Mouse (Mus musculus): ENCODE results near the gene Cd68. TPM values are rescaled to one million over a fixed set of nuclear protein-coding genes. Genes with fewer than 3 reads are reported as not detected.
A peak's percentile ranks its signal among the peaks of the same experiment; 100 is the strongest.
"Not testable (repeated sequence)": the region's sequence is repeated elsewhere in the genome, so short reads cannot be mapped to it uniquely, and the experiment has no call there.

The Cd68 gene
- total RNA-seq (2021): 10 to 100 TPM; 13.5 to 13.8 TPM
- long read RNA-seq, experiment 1, transcript Cd68-201 (6 exons, 1,230 nt): major isoform, 12 of 15 reads
- long read RNA-seq, experiment 1, partial matches to known transcripts: 0 of 15 reads
- long read RNA-seq, experiment 1, other reads (novel, unspliced or antisense): 0 of 15 reads
- long read RNA-seq, experiment 2, partial matches to known transcripts: 1 of 9 reads
- long read RNA-seq, experiment 2, other reads (novel, unspliced or antisense): 0 of 9 reads

DNA sequence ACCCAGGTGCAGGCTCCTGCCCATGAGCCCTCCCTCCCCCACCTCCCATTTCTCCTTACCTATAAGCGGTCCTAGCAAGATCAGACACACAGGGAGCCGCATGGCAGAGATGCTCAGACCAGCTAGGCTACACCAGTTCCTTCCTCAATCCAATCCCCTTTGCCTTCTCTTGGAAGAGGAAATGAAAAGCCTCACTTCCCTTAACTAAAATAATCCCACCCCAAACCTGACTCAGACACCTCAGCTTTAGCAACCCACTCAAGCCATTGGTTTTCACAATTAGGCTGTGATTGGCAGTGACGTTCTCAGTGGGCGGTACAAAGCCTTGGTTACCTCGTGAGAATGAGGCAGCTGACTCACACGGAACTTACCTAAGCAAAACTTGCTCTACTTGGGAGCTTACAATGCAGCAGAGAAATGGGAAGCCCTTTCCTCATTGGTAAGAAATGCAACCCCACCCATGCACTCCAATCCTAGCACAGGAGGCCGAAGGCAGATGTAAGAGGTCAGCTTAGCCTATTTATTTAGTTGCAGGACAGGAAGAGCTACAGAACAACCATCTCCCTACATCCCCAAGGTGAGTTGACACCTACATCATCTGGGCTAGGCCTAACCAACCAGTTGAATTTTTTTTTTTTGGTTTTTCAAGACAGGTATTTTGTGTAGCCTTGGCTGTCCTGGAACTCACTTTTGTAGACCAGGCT lies at the start of gene Cd68:
Gene Cd68, minus strand, starts transcription at position 193 of the 704 bp plus-strand sequence.
- intact Hi-C loops (cut with DNase I): no loop called here
- peak; percentile 78 to 94 for DNase-seq (ENCODE audit: low spot score in 2 of 2)

DNA sequence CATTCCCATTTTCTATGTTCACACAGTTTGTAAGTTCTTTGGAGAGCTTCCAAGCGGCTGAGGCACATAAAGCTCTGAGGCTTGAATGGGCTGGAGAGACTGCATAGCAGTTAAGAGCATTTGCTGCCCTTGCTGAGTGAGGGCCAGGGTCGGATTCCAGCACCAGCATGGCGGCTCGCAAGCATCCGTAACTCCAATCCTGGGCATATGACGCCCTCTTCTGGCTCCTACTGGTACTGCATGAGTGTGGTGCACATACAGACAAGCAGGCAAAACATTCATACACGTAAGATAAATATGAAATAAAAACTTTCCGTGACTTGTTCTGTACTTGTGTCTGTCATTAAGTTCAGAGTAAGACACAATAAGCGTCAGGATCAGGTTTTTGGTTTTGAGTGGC lies 49.5 kb upstream of the Cd68 start:
- intact Hi-C loops (cut with DNase I): no loop called here
- DNase-seq (ENCODE audit: low spot score in 2 of 2): peak; percentile 15 to 20

DNA sequence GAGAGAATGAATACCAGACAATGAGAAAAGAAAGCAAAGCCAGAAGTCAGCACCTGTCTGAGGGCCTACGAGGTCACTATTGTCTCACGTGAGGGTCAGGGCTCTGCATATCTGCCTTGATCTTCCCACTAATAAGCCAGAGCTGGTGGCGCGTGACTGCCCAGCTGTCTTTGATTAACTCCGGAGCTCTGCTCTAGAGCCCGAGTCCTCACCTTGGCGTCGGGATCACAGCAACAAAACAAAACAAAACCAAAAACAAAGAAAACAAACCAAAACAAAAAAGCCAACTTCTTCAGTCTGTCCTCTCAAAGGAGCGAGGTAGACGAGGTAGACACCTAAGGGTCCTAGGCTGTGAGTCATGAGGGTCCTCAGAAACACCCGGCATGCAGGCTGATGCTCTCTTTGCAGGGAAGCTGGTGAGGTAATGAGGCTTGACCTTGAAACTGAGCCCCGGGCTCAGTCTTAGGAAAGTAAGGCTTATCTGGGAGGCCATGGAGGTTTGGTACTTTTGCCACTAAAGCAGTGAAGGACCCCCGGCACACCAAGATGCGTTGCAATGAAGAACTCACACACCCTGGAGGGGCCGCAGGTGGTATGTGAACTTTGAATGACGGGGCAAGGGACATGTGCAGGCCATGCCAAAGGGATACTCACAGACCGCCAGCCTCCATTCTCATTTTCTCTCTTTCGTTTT lies 48.8 kb upstream of the Cd68 start:
- DNase-seq (ENCODE audit: low spot score in 2 of 2): no peak
- intact Hi-C loops (cut with DNase I): no loop called here

DNA sequence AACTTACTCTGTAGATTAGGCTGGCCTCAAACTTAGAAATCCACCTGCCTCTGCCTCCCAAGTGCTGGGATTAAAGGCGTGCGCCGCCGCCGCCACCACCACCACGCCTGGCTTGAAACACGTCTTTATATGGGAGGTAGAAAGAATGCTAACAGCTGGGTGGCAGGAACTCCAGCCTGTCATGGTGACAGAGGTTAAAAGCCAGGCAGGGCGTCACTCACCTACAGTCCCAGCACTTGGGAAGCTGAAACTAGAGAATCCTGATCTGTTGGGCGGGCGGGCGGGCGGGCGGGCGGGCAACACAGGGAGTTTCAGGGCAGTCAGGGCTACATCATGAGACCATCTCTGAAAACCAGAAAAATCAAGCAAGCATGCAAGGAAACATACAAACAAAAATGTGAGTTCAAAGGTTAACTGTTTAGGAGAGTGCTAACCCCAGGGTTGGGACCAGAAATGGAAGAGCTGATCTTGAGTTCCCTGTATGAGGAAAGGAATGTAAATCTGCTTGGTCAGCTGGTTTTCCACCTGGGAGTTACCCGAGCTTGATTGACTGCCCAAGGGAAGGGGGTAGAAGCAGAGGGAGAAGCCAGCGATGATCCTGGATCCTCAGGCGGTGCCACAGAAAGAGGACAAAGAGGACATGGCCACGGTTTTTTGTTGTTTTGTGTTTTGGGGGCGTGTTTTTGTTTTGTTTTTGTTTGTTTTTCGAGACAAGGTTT lies 47.2 kb upstream of the Cd68 start:
- intact Hi-C loops (cut with DNase I): no loop called here
- DNase-seq (ENCODE audit: low spot score in 2 of 2): no peak

DNA sequence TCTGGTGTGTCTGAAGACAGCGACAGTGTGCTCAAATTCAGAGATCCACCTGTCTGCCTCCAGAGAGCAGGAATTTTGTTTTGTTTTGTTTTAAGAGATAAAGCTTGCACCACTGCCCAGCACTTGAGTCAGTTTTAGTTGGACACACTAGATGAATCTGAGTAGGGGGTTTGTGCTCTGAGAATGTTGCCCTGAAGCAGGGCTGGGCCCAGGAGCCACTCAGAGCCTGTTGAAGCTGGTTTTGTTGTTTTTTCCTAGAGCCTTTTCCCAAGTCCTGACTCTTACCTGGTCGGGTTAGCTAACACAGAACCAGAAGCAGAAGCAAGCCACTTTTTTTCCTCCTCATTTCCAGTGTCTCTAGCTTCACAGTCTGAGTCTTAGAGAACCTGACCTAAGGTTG lies 45.1 kb upstream of the Cd68 start:
- intact Hi-C loops (cut with DNase I): no loop called here
- DNase-seq (ENCODE audit: low spot score in 2 of 2): no peak

DNA sequence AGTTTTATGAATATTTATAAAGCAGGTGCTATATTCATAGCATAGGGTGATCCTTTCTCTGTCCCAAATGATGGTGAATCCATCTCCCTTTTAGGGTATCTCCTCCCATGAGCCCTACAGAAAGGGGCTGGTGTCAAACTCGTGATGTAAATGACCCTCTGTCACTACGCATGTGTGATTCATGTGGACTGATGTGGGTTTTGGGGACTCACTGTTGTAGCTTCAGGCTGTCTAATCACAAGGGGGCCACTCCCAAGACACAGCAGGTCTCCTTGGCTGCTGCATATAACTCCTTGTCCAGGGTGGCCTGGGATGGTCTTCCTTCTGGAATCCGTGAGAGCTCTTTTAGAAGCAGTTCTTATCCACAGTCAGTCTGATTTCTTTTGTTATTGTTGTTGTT lies 44.5 kb upstream of the Cd68 start:
- intact Hi-C loops (cut with DNase I): no loop called here
- DNase-seq (ENCODE audit: low spot score in 2 of 2): no peak

DNA sequence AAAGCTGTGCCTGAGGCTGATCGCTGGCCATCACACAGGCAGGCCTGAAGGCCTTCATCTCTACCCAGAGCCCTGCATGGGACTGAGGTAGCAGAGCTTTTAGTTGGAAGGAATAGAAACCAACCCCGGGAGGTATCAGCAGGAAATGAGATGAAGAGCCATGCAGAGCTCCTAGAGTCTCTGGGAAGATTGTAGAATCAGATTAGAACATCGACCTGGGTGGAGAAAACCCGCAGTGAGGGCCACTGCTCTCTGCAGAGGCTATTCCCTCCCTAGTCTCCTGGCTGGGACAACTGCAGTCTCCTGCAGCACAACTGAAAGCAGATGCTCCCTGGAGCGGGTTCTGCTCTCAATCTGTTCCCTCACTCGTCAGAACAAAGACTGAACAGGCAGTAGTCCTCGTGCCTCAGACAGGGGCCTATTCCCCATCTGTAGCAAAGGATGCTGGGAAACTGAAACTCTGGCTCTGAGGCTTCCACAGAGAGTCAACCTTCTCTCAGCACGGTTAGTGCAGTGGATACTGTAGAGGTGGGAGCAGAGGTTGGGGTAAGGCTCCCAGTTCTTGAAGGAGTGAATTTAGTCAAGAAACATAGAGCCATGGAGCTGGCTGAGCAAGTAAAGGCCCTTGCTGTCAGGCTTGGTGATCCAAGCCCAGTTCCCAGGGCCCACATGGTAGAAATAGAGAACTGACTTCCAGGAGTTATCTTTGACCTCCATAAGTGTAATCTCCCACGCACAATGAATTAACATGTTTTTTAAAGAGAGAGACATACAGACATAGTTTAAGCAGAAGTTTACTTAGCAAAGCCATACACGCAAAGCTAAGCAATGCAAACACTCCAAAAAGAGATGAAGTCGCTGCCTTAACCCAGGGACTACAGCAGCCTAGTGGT lies 43.8 kb upstream of the Cd68 start:
- no peak for DNase-seq (ENCODE audit: low spot score in 2 of 2)
- intact Hi-C loops (cut with DNase I): no loop called here

DNA sequence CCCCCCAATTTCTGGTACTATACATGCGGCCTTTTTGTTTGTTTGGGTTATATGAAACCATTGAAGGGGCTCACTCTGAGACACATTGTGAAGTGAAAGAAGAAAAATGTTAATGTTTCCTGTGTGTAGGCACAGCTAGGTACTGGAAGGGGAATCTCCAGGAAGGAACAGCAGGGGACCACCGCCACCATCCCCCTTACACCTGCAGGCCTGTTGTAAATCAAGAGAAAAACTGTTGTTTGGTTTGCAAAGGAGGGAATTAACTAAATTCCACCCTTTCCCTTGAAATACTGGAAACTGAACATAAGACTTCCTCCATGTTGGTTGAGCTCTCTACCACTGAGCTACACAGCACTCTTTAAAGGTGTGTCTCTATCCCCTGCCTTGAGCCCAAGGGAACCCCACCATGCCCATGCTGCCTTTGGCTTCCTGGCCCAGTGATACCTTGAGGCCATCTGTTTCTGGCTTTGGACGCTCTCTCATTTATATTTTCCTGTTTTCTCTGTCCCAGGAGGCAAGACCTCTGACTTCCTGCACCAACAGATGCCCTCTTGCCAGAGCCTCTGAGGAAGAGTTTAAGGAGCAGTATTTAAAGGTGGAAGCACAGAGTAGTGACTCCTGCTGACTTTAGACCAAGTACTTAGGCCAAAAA lies 42.8 kb upstream of the Cd68 start:
- intact Hi-C loops (cut with DNase I): no loop called here
- no peak for DNase-seq (ENCODE audit: low spot score in 2 of 2)

DNA sequence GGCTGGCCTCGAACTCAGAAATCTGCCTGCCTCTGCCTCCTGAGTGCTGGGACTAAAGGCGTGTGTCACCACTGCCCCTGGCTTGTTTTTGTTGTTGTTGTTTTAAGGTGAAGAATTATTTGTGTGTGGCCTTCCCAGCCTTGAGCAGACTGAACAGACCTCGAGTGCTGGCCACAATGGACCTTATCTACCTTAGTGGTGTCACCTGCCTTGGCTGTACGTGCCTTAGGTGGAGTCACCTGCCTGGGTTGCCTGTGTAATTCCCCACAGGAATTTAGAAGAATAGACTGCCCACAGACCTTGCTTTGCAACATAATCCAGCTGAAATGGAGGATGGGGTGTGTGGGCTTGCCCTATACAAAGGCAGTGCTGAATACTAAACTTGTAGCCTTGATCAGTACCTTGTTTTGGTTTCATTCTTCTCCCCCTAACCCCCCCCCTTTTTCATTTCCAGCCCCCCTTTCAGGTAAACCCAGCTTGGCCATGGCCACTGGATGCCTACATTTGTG lies 42.0 kb upstream of the Cd68 start:
- intact Hi-C loops (cut with DNase I): no loop called here

DNA sequence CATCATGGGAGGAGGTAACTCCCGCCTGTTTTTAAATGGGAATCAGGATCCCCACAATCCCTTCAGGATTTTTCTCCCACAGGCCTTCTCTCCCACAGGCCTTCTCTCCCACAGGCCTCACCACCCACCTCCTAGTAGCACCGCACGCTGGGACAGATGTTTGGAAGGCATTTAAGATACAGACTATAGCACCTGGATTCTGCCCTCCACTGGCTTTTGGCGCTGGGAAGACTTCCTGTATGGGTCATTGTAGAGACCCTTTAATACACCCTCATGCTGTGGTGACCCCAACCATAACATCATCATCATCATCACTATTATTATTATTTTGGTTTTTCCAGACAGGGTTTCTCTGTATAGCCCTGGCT lies 41.5 kb upstream of the Cd68 start:
- intact Hi-C loops (cut with DNase I): no loop called here
- DNase-seq (ENCODE audit: low spot score in 2 of 2): no peak

More for the DNA sequence above, 42.0 kb upstream of the Cd68 start:
- DNase-seq (ENCODE audit: low spot score in 2 of 2): no peak

DNA sequence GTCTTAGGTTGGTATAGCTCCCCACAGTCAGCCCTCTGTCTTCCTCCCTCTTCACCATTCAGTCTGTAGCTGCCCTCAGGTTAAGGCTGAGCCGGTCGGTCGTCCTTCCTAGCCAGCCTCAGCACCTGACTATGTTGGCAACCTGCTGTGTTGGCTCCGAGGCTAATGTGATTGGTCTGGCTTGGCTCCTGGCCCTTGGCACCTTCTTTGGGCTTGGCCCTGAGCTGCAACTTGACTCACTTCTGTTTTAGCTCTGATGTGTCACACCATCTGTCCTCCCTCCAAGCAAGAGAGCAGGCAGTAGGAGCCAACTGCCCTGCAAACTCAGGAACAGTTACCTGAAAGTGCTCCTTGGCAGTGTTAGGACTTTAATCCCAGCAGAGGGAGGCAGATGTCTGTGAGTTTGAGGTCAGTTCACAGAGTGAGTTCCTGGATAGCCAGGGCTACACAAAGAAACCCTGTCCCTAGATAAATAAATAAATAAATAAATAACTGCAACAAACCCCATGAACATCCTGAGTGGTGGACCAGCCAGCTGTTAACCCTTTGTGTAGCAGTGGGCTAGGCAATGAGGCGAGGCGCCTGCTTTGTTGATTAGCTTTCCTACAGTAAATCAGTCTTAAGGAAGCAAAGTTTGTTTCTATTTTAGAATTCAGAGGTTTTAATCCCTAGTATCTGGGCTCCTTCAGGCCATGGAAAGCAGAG lies 41.0 kb upstream of the Cd68 start:
- DNase-seq (ENCODE audit: low spot score in 2 of 2): no peak
- intact Hi-C loops (cut with DNase I): no loop called here

DNA sequence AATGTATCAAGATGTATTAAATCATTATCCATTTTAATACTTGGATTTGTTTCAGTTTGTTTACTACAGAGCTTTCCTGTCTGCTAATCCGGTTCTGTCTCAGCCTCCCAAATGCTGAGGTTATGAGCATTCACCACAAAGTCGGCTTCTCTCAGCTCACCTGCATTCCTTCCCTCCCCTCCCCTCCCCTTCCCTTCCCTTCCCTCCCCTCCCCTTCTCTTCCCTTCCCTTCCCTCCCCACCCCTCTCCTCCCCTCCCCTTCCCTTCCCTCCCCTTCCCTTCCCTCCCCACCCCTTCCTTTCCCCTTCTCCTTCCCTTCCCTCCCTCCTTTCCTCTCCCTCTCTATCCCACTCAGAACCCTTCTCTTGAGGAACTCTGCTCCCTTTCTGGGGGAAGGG lies 38.7 kb upstream of the Cd68 start:
- no peak for DNase-seq (ENCODE audit: low spot score in 2 of 2)
- intact Hi-C loops (cut with DNase I): no loop called here

DNA sequence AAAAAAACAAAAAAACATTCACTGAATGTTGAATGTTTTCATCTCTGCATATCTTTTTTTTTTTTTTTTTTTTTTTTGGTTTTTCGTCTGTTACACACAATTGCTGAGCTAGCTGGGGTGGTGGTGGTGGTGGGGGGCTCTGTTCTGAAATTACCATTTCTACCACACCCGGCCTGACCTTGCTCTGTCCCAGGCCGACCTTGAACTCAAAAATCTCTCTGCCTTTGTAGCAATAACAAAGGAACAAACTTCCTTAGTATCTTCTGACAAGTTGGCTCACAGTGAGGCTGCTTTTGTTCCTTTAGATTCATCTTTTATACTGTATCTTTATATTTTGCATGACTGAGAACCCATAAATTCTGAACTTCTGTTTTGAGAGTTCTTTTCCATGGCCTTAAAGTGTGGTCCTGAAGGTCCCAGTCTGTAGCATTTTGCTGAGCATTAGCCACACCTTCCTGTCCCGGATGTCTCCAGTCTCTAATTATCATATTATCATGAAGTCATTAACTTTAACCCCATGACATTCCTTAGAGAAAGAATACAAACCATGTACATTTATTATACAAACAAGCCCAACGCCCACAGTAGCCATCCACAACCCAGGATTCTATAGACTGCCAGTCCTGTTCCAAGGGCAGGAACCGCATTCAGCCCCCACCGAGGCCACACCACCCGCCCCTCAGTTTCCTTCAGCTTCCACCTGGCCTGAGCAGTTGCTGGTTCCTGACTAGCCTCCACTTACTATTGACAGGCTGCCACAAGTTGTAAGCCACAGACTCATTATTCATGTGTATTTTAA lies 38.1 kb upstream of the Cd68 start:
- intact Hi-C loops (cut with DNase I): no loop called here
- DNase-seq (ENCODE audit: low spot score in 2 of 2): no peak

DNA sequence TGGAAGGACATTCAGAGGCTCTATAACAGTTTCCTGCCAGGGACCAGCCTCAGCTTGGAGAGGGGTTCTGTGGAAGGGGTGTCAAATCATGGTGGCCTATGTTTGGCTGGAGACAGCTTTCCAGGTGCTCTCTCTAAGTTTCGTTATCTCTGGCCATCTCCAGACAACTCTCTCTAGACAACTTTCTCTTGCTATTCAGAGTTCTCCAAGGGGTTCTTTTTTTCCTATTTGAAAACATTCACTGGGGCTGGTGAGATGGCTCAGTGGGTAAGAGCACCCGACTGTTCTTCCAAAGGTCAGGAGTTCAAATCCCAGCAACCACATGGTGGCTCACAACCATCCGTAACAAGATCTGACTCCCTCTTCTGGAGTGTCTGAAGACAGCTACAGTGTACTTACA lies 37.4 kb upstream of the Cd68 start:
- intact Hi-C loops (cut with DNase I); DNase-seq (ENCODE audit: low spot score in 2 of 2): not testable (repeated sequence)

DNA sequence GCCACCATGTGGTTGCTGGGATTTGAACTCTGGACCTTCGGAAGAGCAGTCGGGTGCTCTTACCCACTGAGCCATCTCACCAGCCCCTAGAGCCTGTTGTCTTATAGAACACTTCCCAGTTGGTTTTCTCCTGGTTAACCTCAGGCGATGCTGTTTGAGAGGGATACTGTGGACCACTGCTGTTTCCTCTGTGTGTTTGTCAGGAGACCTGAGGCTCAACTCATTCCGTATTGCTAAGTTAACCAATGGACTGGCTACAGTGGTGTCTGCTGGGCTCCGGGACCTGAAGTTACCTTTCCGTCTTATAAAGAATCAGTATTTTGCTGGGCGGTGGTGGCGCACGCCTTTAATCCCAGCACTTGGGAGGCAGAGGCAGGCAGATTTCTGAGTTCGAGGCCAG lies 36.9 kb upstream of the Cd68 start:
- DNase-seq (ENCODE audit: low spot score in 2 of 2); intact Hi-C loops (cut with DNase I): not testable (repeated sequence)

DNA sequence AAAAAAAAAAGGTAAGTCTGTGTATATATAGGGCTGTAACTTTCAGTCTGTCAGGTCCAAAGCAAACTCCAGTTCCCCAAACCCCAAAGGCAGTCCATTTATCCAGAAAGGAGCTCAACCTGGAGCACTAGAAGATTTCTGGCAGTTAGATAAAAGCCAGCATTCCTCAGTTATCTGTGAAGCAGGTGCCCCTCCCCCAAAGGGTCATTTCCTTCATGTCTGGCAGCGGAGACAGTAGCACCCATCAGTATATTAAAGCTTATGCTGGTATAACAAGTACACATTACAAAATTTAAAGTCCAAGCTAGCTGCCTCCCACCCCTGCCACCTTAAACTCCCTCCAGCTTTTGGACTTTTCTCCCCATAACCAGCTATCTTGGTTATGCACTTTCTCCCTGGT lies 33.6 kb upstream of the Cd68 start:
- intact Hi-C loops (cut with DNase I): no loop called here
- DNase-seq (ENCODE audit: low spot score in 2 of 2): no peak

DNA sequence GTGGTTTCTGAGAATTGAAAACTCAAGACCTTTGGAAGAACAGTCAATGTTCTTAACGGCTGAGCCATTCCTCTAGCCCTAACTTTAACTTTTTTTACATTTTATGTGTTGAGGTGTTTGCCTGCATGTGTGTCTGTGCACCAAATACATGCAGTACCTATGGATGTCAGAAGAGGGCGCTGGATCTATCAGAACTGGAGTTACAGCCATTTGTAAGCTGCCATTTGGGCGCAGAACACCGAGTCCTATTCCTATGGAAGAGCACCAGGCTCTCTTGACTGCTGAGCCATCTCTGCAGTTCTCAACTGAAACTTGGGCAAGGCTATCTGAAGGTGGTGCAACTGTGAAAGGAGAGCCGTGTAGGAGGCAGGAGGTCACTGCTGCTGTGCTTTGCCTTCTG lies 32.6 kb upstream of the Cd68 start:
- DNase-seq (ENCODE audit: low spot score in 2 of 2): no peak
- intact Hi-C loops (cut with DNase I): no loop called here
